Mouse (Mus musculus): Measurements from ENCODE around the gene Nrros. TPM values are rescaled to one million over a fixed set of nuclear protein-coding genes. Genes with fewer than 3 reads are reported as not detected.

The Nrros gene
- total and polyA plus RNA-seq, 3 experiments, result 55.9 to 59.8 TPM; not detected in 1

DNA sequence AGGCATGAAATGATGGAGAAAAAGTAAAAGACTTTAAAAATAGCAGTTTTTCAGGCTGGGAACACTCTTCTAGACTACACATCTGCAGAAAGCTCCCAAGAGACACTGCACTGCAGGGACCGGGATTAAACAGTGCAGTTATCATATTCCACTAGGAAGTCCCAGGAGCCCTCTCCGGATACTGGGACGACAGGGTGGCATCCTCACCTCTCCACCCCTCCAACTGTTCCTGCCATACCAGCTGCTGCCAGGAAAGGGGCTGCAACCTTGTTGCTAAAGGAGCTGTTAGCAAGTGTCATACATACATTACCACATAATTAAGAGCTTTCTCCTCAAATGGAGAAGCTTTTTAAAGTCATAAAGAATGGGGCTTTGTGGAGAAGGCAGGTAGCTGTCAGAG lies 8.7 kb downstream of the Nrros start:
- Histone ChIP-seq H3K9me3 (replicated peaks; ENCODE audit: insufficient read depth, low read length) (no peaks in the 10 kb centered on the region), H3K4me3 (ENCODE audit: control insufficient read depth in 1 of 2, insufficient read depth in 1 of 2, low read depth in 2 of 2, low read length in 2 of 2) (no peak overlapping the region), H3K4me1 (ENCODE audit: control insufficient read depth in 1 of 2, insufficient read depth in 2 of 2, low read length in 2 of 2) (no peaks in the 10 kb centered on the region), H3K36me3 (ENCODE audit: control insufficient read depth in 1 of 2, insufficient read depth in 2 of 2, low read length in 2 of 2) (peaks cover 0 to 7% of the 10 kb centered on the region in 2 experiments), H3K27ac (ENCODE audit: control insufficient read depth, low read depth, low read length) (no peak overlapping the region), H3K79me2 (ENCODE audit: control insufficient read depth, insufficient read depth, low read length, poor library complexity) (peaks cover 27% of the 10 kb centered on the region), H3K9ac (ENCODE audit: control insufficient read depth, low read depth, low read length, poor library complexity, severe bottlenecking) (no peak overlapping the region), H3K27me3 (ENCODE audit: control insufficient read depth in 1 of 2, insufficient read depth in 2 of 2, low read length in 2 of 2) (no peaks in the 10 kb centered on the region)
- TF ChIP-seq ZMIZ1 (IDR thresholded peaks at IDR 0.05; ENCODE audit: low read depth, low read length) (no peak), GABPA (IDR thresholded peaks at IDR 0.05; ENCODE audit: low read depth, low read length) (no peak), JUND (IDR thresholded peaks at IDR 0.05; ENCODE audit: low read depth, low read length) (no peak), POLR2AphosphoS2 (IDR thresholded peaks at IDR 0.05; ENCODE audit: low read length) (no peak), TBP (IDR thresholded peaks at IDR 0.05; ENCODE audit: low read depth, low read length) (no peak), SMC3 (IDR thresholded peaks at IDR 0.05; ENCODE audit: low read depth, low read length) (no peak), ETS1 (IDR thresholded peaks at IDR 0.05; ENCODE audit: low read depth, low read length) (no peak), MAFK (IDR thresholded peaks at IDR 0.05; ENCODE audit: borderline replicate concordance, low read depth, low read length) (no peak), MEF2A (IDR thresholded peaks at IDR 0.05; ENCODE audit: extremely low read depth, insufficient replicate concordance, low read depth, low read length, poor library complexity, severe bottlenecking) (no peak), HCFC1 (IDR thresholded peaks at IDR 0.05; ENCODE audit: low read depth, low read length) (no peak), RAD21 (IDR thresholded peaks at IDR 0.05; ENCODE audit: low read depth, low read length) (no peak), MAZ (IDR thresholded peaks at IDR 0.05; ENCODE audit: low read depth, low read length) (no peak), ZC3H11A (IDR thresholded peaks at IDR 0.05; ENCODE audit: low read depth, low read length) (no peak), MYC (IDR thresholded peaks at IDR 0.05; ENCODE audit: low read depth, low read length) (no peak), CHD1 (IDR thresholded peaks at IDR 0.05; ENCODE audit: low read depth, low read length) (no peak), NELFE (IDR thresholded peaks at IDR 0.05; ENCODE audit: low read depth, low read length) (no peak), KAT2A (conservative IDR thresholded peaks at IDR 0.05; ENCODE audit: low read depth, low read length) (no peak)
- DNase-seq (ENCODE audit: low read depth, low spot score), result no peak

DNA sequence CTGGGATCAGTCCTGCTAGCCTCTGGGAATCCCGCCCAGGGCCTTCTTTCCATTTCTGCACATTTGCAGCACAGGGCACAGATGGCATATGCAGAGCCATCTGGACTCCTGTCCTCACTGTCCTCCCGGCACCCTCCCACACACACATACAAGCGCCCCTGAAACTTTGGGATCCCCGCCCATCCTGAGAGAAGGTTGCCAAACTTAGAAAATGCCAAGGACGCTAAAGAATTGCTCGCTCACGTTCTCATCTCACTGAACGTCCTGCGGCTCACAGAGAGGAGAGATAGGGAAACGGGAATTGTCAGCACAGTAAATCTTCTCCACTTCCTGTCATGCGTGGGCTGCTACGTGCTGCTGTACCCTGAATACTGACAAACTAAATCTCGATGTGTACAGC lies 11.0 kb downstream of the Nrros start:
- no peaks in the 10 kb centered on the region for H3K9me3 ChIP-seq (replicated peaks; ENCODE audit: insufficient read depth, low read length)
- H3K9ac ChIP-seq (ENCODE audit: control insufficient read depth, low read depth, low read length, poor library complexity, severe bottlenecking), result no peak overlapping the region
- no peak overlapping the region for H3K27ac ChIP-seq (ENCODE audit: control insufficient read depth, low read depth, low read length)
- no peak for TF ChIP-seq POLR2AphosphoS5 (IDR thresholded peaks at IDR 0.05; ENCODE audit: borderline replicate concordance, low read depth, low read length)
- TF ChIP-seq EP300 (IDR thresholded peaks at IDR 0.05; ENCODE audit: low read depth in 1 of 2, low read length in 2 of 2), result no peak
- TF ChIP-seq UBTF (IDR thresholded peaks at IDR 0.05; ENCODE audit: borderline replicate concordance, insufficient read depth, low read depth, low read length), result no peak
- TF ChIP-seq MYB (IDR thresholded peaks at IDR 0.05; ENCODE audit: low read depth, low read length), result no peak
- TF ChIP-seq POLR2AphosphoS2 (IDR thresholded peaks at IDR 0.05; ENCODE audit: low read length), result no peak
- no peak for TF ChIP-seq ZNF384 (IDR thresholded peaks at IDR 0.05; ENCODE audit: low read depth, low read length)
- no peak for TF ChIP-seq SMC3 (IDR thresholded peaks at IDR 0.05; ENCODE audit: low read depth, low read length)
- TF ChIP-seq MYC (IDR thresholded peaks at IDR 0.05; ENCODE audit: low read depth, low read length), result no peak
- no peak for TF ChIP-seq MAFK (IDR thresholded peaks at IDR 0.05; ENCODE audit: borderline replicate concordance, low read depth, low read length)
- TF ChIP-seq USF2 (IDR thresholded peaks at IDR 0.05; ENCODE audit: borderline replicate concordance in 1 of 2, insufficient read depth in 1 of 2, low read depth in 1 of 2, low read length in 2 of 2), result no peak
- no peak for TF ChIP-seq POLR2A (IDR thresholded peaks at IDR 0.05; ENCODE audit: control insufficient read depth in 1 of 2, insufficient read depth in 1 of 2, low read depth in 1 of 2, low read length in 2 of 2, poor library complexity in 1 of 2)
- no peak for TF ChIP-seq MEF2A (IDR thresholded peaks at IDR 0.05; ENCODE audit: extremely low read depth, insufficient replicate concordance, low read depth, low read length, poor library complexity, severe bottlenecking)
- DNase-seq (ENCODE audit: low read depth, low spot score), result no peak
- peaks cover 12% of the 10 kb centered on the region; the same call in 1 of the 2 replicates for H3K79me2 ChIP-seq (ENCODE audit: control insufficient read depth, insufficient read depth, low read length, poor library complexity)
- H3K4me1 ChIP-seq (ENCODE audit: control insufficient read depth in 1 of 2, insufficient read depth in 2 of 2, low read length in 2 of 2), result no peaks in the 10 kb centered on the region
- H3K27me3 ChIP-seq (ENCODE audit: control insufficient read depth in 1 of 2, insufficient read depth in 2 of 2, low read length in 2 of 2), result no peaks in the 10 kb centered on the region
- no peak overlapping the region for H3K4me3 ChIP-seq (ENCODE audit: control insufficient read depth in 1 of 2, insufficient read depth in 1 of 2, low read depth in 2 of 2, low read length in 2 of 2)
- peaks cover 0 to 7% of the 10 kb centered on the region in 2 experiments; a peak in 3 of 4 replicates for H3K36me3 ChIP-seq (ENCODE audit: control insufficient read depth in 1 of 2, insufficient read depth in 2 of 2, low read length in 2 of 2)
